Mouse (Mus musculus) embryonic fibroblast, embryonic 13.5 days (primary cell): ENCODE measurements at regions not wholly inside any gene's neighbourhood (a gene's known extent, or its start where the extent isn't known, plus 50 kb on each side); places are given as distances from the start of the nearest gene placed in this dataset.

Experiments used
- CTCF ChIP-seq: IDR thresholded peaks from 2 replicates; pipeline ENCODE4 v1.5.1; 2011; ENCODE audit warnings: mild to moderate bottlenecking, control low read depth, low read length, moderate library complexity, borderline replicate concordance; ENCODE audit not compliant: insufficient read depth
- POLR2A ChIP-seq: IDR thresholded peaks from 2 replicates; pipeline ENCODE4 v1.6.1; 2011; ENCODE audit warnings: low read depth, mild to moderate bottlenecking, control low read depth, low read length, moderate library complexity

GRCm38 (mm10) chr5:49909483-49909882 lies 149.3 kb downstream of the Adgra3 start:
- TF ChIP-seq POLR2A: no peak
- TF ChIP-seq CTCF: no peak
